Mouse (Mus musculus) bone marrow, adult 2 months (tissue): ENCODE results near the gene Dennd4c.

Experiments
- CTCF ChIP-seq: fragments of 200-500 bp; IDR thresholded peaks from 2 replicates; pipeline ENCODE4 v1.5.1; 2011; ENCODE audit warnings: low read length, control low read depth; ENCODE audit not compliant: control insufficient read depth, insufficient read depth
- POLR2A ChIP-seq: fragments of 200-500 bp; IDR thresholded peaks from 2 replicates; pipeline ENCODE4 v1.6.1; 2011; ENCODE audit warnings: low read depth, mild to moderate bottlenecking, control low read depth, low read length, borderline replicate concordance; ENCODE audit not compliant: control insufficient read depth

- TF ChIP-seq CTCF (no peak), POLR2A (no peak)
These were observed 139.5 kb downstream of the Dennd4c start for GRCm38 (mm10) chr4:86887879-86888278.
